Mouse (Mus musculus): ENCODE measurements around the gene Cdkn2b. TPM values are rescaled to one million over a fixed set of nuclear protein-coding genes. Genes with fewer than 3 reads are reported as not detected.

Cdkn2b gene
- polyA plus RNA-seq, 1 experiment = 1.5 TPM

Other genes starting within 250 kb of the Cdkn2b start
- gene Mtap, start 173.9 kb downstream of the Cdkn2b start, polyA plus RNA-seq (2012; rRNA removed) = 8.0 and 8.2 TPM in 2 replicates
- gene Cdkn2a, start 16.4 kb downstream of the Cdkn2b start, polyA plus RNA-seq (2012; rRNA removed) = 0.19 and 0.20 TPM in 2 replicates

All from frontal cortex, adult 2 months (tissue).